Mouse (Mus musculus) heart, postnatal 0 days (tissue): ENCODE data around the gene Tcam1. TPM values are rescaled to one million over a fixed set of nuclear protein-coding genes. Genes with fewer than 3 reads are reported as not detected.

Experiments used
- ATAC-seq: fragments of 200-750 bp; cut with Nextera tagmentation; 2 replicates; pipeline ENCODE4 v1.8.0; 2017; ENCODE audit warnings: low read depth, moderate number of reproducible peaks, moderate library complexity; ENCODE audit not compliant: insufficient read depth
- DNase-seq: peaks from one replicate; pipeline ENCODE4 v3.0.0-alpha.2; 2016; ENCODE audit warnings: low spot score
- H3K27ac ChIP-seq: fragments of 300-500 bp; sonication (generic); 2 replicates; pipeline ENCODE4 v1.5.1; 2014; ENCODE audit warnings: low read depth, mild to moderate bottlenecking
- H3K27me3 ChIP-seq: fragments of 300-500 bp; sonication (generic); 2 replicates; pipeline ENCODE4 v1.6.1; 2014; ENCODE audit warnings: low read length, mixed read lengths; ENCODE audit not compliant: control insufficient read depth, insufficient read depth
- H3K36me3 ChIP-seq: fragments of 300-500 bp; sonication (generic); replicated peaks from 2 replicates; pipeline ENCODE4 v1.6.1; 2014; ENCODE audit warnings: low read length, mixed read lengths; ENCODE audit not compliant: control insufficient read depth, insufficient read depth
- H3K4me1 ChIP-seq: fragments of 300-500 bp; sonication (generic); 2 replicates; pipeline ENCODE4 v1.6.1; 2014; ENCODE audit warnings: antibody characterized with exemption; ENCODE audit not compliant: control insufficient read depth, insufficient read depth
- H3K4me2 ChIP-seq: fragments of 300-500 bp; sonication (generic); 2 replicates; pipeline ENCODE4 v1.6.1; 2014; ENCODE audit warnings: low read depth, mild to moderate bottlenecking, low read length, moderate library complexity
- H3K4me3 ChIP-seq: fragments of 300-500 bp; sonication (generic); 2 replicates; pipeline ENCODE4 v1.5.1; 2014; ENCODE audit warnings: low read depth, low read length
- H3K9ac ChIP-seq: fragments of 300-500 bp; sonication (generic); replicated peaks from 2 replicates; pipeline ENCODE4 v1.6.1; 2014; ENCODE audit warnings: low read depth, low read length, mixed read lengths
- H3K9me3 ChIP-seq: fragments of 300-500 bp; sonication (generic); replicated peaks from 2 replicates; pipeline ENCODE4 v1.6.1; 2016; ENCODE audit warnings: low read length; ENCODE audit not compliant: control insufficient read depth
- CTCF ChIP-seq: IDR thresholded peaks from 2 replicates; pipeline ENCODE4 v1.5.1; 2016; ENCODE audit warnings: antibody characterized with exemption, control low read depth, low read depth
- EP300 ChIP-seq: IDR thresholded peaks from 2 replicates; pipeline ENCODE4 v1.6.1; 2016; ENCODE audit warnings: antibody characterized with exemption, low read depth
- WGBS: fragments of 180-500 bp; shearing (Covaris S2); extraction: QIAGEN DNeasy Blood & Tissue Kit; methylation state at CpG from one replicate; pipeline ENCODE4 v1.1.7; 2014; 5-methylcytosine and 5-hydroxymethylcytosine counted together
- polyA plus RNA-seq: library from polyadenylated mRNA; unstranded; fragments of >200 nt; fragmentation: Nextera tagmentation; extraction: Ambion mirVana; gene quantifications from 2 replicates; pipeline ENCODE4 v1.2.1, GENCODE M21; 2015
- total RNA-seq: library from RNA; depleted of rRNA; stranded (reverse); fragments of >200 nt; gene quantifications from 2 replicates; pipeline ENCODE4 v1.2.3, GENCODE M21; 2014; ENCODE audit warnings: low replicate concordance

The Tcam1 gene
- total and polyA plus RNA-seq, 2 experiments from 2014 or later, result not detected

- Histone ChIP-seq H3K4me1 (no peaks in the 10 kb centered on the region), H3K9me3 (no peaks in the 10 kb centered on the region), H3K9ac (no peak overlapping the region), H3K27ac (peak overlapping the region; percentile 43; the same call in 1 of the 2 replicates), H3K36me3 (no peaks in the 10 kb centered on the region), H3K27me3 (no peaks in the 10 kb centered on the region), H3K4me2 (no peak overlapping the region), H3K4me3 (no peak overlapping the region)
- ATAC-seq (no peak), DNase-seq (no peak)
- WGBS, result 50% methylated on average over 21 of the region's 21 CpGs
- TF ChIP-seq EP300 (no peak), CTCF (no peak)
Measured at GRCm38 (mm10) chr11:106318406-106319366, 42.2 kb downstream of the Tcam1 start.

GRCm38 (mm10) chr11:106324858-106325257, 48.4 kb downstream of the Tcam1 start:
- Histone ChIP-seq H3K9ac (no peak overlapping the region), H3K4me2 (no peak overlapping the region), H3K27me3 (no peaks in the 10 kb centered on the region), H3K36me3 (no peaks in the 10 kb centered on the region), H3K4me1 (peaks cover 11% of the 10 kb centered on the region; the same call in 1 of the 2 replicates), H3K4me3 (no peak overlapping the region), H3K9me3 (no peaks in the 10 kb centered on the region), H3K27ac (no peak overlapping the region)
- TF ChIP-seq EP300 (no peak), CTCF (no peak)
- ATAC-seq (no peak), DNase-seq (no peak)
- WGBS, result 87% methylated on average over 5 of the region's 5 CpGs

- H3K4me2 ChIP-seq, result no peak overlapping the region
- no peaks in the 10 kb centered on the region for H3K36me3 ChIP-seq
- H3K4me1 ChIP-seq, result peaks cover 15% of the 10 kb centered on the region; the same call in 1 of the 2 replicates
- ATAC-seq (no peak), DNase-seq (peak; percentile 45)
- TF ChIP-seq CTCF (peak; percentile 84), EP300 (no peak)
- H3K27me3 ChIP-seq, result no peaks in the 10 kb centered on the region
- no peak overlapping the region for H3K4me3 ChIP-seq
- WGBS, result 57% methylated on average over 8 of the region's 8 CpGs
- no peak overlapping the region for H3K9ac ChIP-seq
- no peaks in the 10 kb centered on the region for H3K9me3 ChIP-seq
- H3K27ac ChIP-seq, result no peak overlapping the region
Measured at GRCm38 (mm10) chr11:106325566-106326206, 49.2 kb downstream of the Tcam1 start.

GRCm38 (mm10) chr11:106326475-106326874, 50.0 kb downstream of the Tcam1 start:
- no peak overlapping the region for H3K4me3 ChIP-seq
- no peak for TF ChIP-seq EP300
- H3K27me3 ChIP-seq, result no peaks in the 10 kb centered on the region
- peaks cover 15% of the 10 kb centered on the region; the same call in 1 of the 2 replicates for H3K4me1 ChIP-seq
- DNase-seq, result no peak
- no peak for ATAC-seq
- no peak overlapping the region for H3K9ac ChIP-seq
- no peaks in the 10 kb centered on the region for H3K36me3 ChIP-seq
- H3K4me2 ChIP-seq, result no peak overlapping the region
- 64% methylated on average over 8 of the region's 8 CpGs for WGBS
- H3K27ac ChIP-seq, result no peak overlapping the region
- no peaks in the 10 kb centered on the region for H3K9me3 ChIP-seq

- no peaks in the 10 kb centered on the region for H3K9me3 ChIP-seq
- no peak for TF ChIP-seq EP300
- TF ChIP-seq CTCF, result no peak
- H3K4me2 ChIP-seq, result no peak overlapping the region
- H3K4me3 ChIP-seq, result no peak overlapping the region
- peak overlapping the region; percentile 83 for H3K27ac ChIP-seq
- 31% methylated on average over 5 of the region's 5 CpGs for WGBS
- 0 out of 2 replicates have a peak, but pooled peaks have one; percentile 10 for ATAC-seq
- no peak for DNase-seq
- no peaks in the 10 kb centered on the region for H3K27me3 ChIP-seq
- no peak overlapping the region for H3K9ac ChIP-seq
- H3K36me3 ChIP-seq, result no peaks in the 10 kb centered on the region
- peaks cover 15% of the 10 kb centered on the region; the same call in 1 of the 2 replicates for H3K4me1 ChIP-seq
Measured at GRCm38 (mm10) chr11:106328521-106328920, 52.0 kb downstream of the Tcam1 start.
